Mouse (Mus musculus) cortical plate, adult 2 months (tissue): Measurements from ENCODE around the gene Asb17.

Experiments used
- CTCF ChIP-seq: fragments of 200-500 bp; IDR thresholded peaks from 2 replicates; pipeline ENCODE4 v1.5.1; 2011; ENCODE audit warnings: mild to moderate bottlenecking, control low read depth, low read length; ENCODE audit not compliant: insufficient read depth; ENCODE audit errors: extremely low read depth
- POLR2A ChIP-seq: fragments of 200-500 bp; IDR thresholded peaks from 2 replicates; pipeline ENCODE4 v1.6.1; 2011; ENCODE audit warnings: mild to moderate bottlenecking, low read length, control low read depth; ENCODE audit not compliant: insufficient read depth; ENCODE audit errors: extremely low read depth

GRCm38 (mm10) chr3:153808406-153808805 is 35.6 kb upstream of the Asb17 start:
- TF ChIP-seq CTCF, result no peak
- TF ChIP-seq POLR2A, result no peak
